Mouse (Mus musculus) kidney, adult 2 months (tissue): ENCODE measurements around the gene Entpd6. TPM values are rescaled to one million over a fixed set of nuclear protein-coding genes. Genes with fewer than 3 reads are reported as not detected.

Experiments
- DNase-seq: peaks from one replicate; pipeline ENCODE4 v3.0.0; 2021
- H3K27ac ChIP-seq: fragments of 200-500 bp; 2 replicates; pipeline ENCODE4 v1.5.1; 2012; ENCODE audit warnings: low read depth, low read length, control low read depth, inconsistent platforms; ENCODE audit not compliant: insufficient read depth
- H3K27me3 ChIP-seq: fragments of 200-500 bp; replicated peaks from 2 replicates; pipeline ENCODE4 v1.6.1; 2012; ENCODE audit warnings: mild to moderate bottlenecking, moderate library complexity, low read length, inconsistent platforms; ENCODE audit not compliant: control insufficient read depth, insufficient read depth
- H3K36me3 ChIP-seq: fragments of 200-500 bp; 2 replicates; pipeline ENCODE4 v1.6.1; 2012; ENCODE audit warnings: mild to moderate bottlenecking, moderate library complexity, low read length, inconsistent platforms; ENCODE audit not compliant: control insufficient read depth, insufficient read depth
- H3K4me1 ChIP-seq: fragments of 200-500 bp; 2 replicates; pipeline ENCODE4 v1.6.1; 2011; ENCODE audit warnings: low read length; ENCODE audit not compliant: control insufficient read depth, insufficient read depth
- H3K4me3 ChIP-seq: fragments of 200-500 bp; 2 replicates; pipeline ENCODE4 v1.5.1; 2011; ENCODE audit warnings: mild to moderate bottlenecking, low read depth, low read length, control low read depth; ENCODE audit not compliant: insufficient read depth
- CTCF ChIP-seq: fragments of 200-500 bp; conservative IDR thresholded peaks from 2 replicates; pipeline ENCODE4 v1.5.1; 2011; ENCODE audit warnings: low read depth, mild to moderate bottlenecking, control low read depth, low read length, moderate library complexity, mixed read lengths; ENCODE audit not compliant: insufficient read depth, insufficient read length
- POLR2A ChIP-seq: fragments of 200-500 bp; IDR thresholded peaks from one replicate; pipeline ENCODE4 v1.6.1; 2011; ENCODE audit warnings: low read depth, low read length, control low read depth
- WGBS: fragments of 180-500 bp; shearing (Covaris S2); methylation state at CpG from one replicate; pipeline ENCODE4 v1.1.7; 2018; 5-methylcytosine and 5-hydroxymethylcytosine counted together
- polyA plus RNA-seq: library from polyadenylated mRNA; depleted of rRNA; stranded (reverse); fragments of >200 nt; gene quantifications from 2 replicates; pipeline ENCODE4 v1.2.3, GENCODE M21; 2012

The Entpd6 gene
- polyA plus RNA-seq, 1 experiment = 22.0 TPM

DNA sequence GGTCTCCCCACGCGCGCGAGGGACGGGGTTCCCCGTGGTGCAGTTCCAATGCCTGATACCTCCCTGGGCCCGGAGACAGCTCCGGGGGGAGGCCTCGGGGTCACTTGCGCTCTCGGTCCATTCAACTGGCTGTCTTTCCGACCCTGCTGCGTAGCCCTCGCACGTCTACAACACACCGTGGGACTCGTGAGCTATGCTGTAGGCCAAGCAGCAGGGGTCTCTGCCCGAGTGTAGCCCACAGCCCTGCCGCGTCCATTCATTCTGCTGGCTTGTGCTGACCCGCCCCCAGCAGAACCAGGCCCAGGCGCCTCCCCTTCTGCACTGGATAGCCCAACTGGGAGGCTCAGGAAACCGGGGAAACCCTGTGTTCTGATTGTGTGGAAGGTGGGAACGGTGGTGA is 441 bp downstream of the Entpd6 start:
- H3K36me3 ChIP-seq = no peaks in the 10 kb centered on the region
- no peaks in the 10 kb centered on the region for H3K27me3 ChIP-seq
- no peaks in the 10 kb centered on the region; the same call in 1 of the 2 replicates for H3K4me1 ChIP-seq
- no peak for TF ChIP-seq POLR2A
- TF ChIP-seq CTCF = no peak
- DNase-seq = peak; percentile 30
- H3K4me3 ChIP-seq = peak overlapping the region; percentile 64
- peak overlapping the region; percentile 14 for H3K27ac ChIP-seq
- WGBS = under 1% methylated on average over 24 of the region's 24 CpGs

DNA sequence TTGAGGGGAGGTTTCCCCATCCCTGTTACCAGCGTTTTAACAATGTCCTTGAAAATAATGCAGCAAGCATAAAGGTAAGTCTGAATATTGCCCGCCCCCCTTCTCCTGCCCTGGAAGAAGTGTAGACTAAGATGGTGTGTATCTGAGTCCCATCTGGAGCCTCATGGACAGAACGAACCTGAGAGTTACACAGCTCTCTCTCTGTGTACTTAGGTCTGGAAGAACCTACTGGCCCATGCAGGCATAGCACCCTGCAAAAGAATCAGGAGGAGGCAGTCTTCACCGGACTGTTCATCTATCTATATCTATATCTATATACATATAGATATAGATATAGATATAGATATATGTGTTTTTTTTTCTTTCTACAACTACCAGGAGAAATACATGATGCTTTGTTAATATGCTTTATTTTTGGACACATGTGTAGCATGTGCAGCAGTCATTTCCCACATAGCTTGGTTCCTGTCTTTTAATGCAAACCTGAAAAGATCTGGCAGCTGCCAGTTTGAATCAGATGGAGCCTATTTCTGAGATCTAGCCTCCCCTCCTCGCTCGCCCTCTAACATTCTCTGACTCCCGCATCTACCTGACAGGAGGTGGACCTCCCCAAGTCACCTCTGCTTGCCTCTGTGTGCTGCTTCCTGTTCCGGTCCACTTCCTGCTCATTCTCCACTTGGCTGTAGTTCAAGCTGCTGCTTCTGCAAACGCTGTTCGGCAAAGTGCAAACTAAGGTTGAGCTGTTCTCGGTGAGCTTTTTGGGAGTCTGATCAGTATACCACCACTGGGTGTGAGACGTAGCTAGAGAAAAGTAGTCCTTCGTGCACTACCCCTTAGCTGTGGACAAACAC is 1.5 kb downstream of the Entpd6 start:
- no peaks in the 10 kb centered on the region for H3K27me3 ChIP-seq
- peak overlapping the region; percentile 0; the same call in 1 of the 2 replicates for H3K4me3 ChIP-seq
- no peaks in the 10 kb centered on the region for H3K36me3 ChIP-seq
- no peak overlapping the region for H3K27ac ChIP-seq
- DNase-seq = peak; percentile 71
- 24% methylated on average over 13 of the region's 13 CpGs for WGBS
- H3K4me1 ChIP-seq = no peaks in the 10 kb centered on the region; the same call in 1 of the 2 replicates
- TF ChIP-seq CTCF (peak; percentile 24; the same call in 1 of the 2 replicates), POLR2A (no peak)

DNA sequence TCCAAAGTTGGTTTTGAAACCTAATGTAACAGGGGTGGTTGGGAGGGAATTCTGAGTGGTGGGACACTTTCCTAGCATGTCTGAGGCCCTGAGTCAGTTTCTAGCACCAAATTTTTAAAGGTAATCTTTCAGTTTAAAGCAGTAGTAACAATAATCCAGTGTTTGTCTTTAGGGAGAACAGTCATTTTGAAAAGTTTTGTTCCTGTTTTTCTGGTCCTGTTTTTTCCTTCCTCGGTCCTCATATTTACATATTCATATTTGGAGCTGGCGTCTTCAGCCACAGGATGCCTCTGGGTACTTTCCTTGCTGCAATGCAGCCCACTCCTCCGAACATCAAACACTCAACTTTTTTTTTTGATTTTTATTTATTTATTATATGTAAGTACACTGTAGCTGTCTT is 6.2 kb downstream of the Entpd6 start:
- 93% methylated on average over 3 of the region's 3 CpGs for WGBS
- Histone ChIP-seq H3K36me3 (no peaks in the 10 kb centered on the region), H3K27me3 (no peaks in the 10 kb centered on the region), H3K4me1 (no peaks in the 10 kb centered on the region; the same call in 1 of the 2 replicates), H3K4me3 (no peak overlapping the region), H3K27ac (no peak overlapping the region)
- TF ChIP-seq CTCF = no peak
- no peak for TF ChIP-seq POLR2A
- DNase-seq = no peak

DNA sequence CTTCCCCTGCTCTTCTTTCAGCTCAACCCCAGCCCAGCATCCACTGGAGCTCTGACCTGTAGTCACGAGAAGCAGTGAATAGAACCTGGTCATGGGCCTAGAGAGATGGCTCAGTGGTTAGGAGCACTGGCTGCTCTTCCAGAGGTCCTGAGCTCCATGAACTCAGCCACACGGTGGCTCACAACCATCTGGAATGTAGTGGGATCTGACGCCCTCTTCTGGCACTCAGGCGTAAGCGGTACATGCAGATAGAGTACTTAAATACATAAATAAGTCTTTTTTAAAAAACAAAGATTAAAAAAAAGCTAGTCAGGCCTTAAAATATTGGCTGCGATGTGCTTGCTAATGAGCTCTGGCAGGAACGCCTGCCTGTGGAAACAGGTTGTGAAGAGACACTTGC is 12.6 kb downstream of the Entpd6 start:
- 87% methylated on average over 7 of the region's 7 CpGs for whole genome bisulfite sequencing
- no peak overlapping the region for H3K4me3 ChIP-seq
- no peak overlapping the region for H3K27ac ChIP-seq
- DNase-seq = no peak
- no peaks in the 10 kb centered on the region for H3K27me3 ChIP-seq
- TF ChIP-seq CTCF (0 out of 2 replicates have a peak, but pooled peaks have one; percentile 7), POLR2A (no peak)
- H3K36me3 ChIP-seq = no peaks in the 10 kb centered on the region
- no peaks in the 10 kb centered on the region for H3K4me1 ChIP-seq

DNA sequence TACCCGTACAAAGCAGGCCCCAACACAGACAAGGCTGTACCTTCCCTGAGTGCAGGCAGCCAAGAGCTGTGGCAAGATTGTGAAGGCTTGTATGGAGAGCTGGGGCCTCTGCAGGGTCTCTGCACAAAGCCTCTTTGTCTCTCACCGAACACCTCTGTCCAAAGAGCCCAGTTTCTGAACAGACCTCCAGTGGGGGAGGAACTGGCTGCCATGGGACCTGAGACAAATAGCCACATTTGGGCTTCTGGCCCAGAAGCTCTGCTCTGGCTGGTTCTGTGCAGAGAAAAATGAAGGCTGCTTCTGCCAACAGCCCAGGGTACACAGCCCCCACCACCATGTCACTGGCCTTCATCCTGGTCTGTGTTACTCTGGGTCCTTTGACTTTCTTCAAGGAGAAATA is 16.8 kb downstream of the Entpd6 start:
- no peak for TF ChIP-seq POLR2A
- no peak for TF ChIP-seq CTCF
- Histone ChIP-seq H3K36me3 (no peaks in the 10 kb centered on the region), H3K4me3 (no peak overlapping the region), H3K27me3 (no peaks in the 10 kb centered on the region), H3K4me1 (peaks cover 9% of the 10 kb centered on the region), H3K27ac (peak overlapping the region; percentile 40; the same call in 1 of the 2 replicates)
- WGBS = 75% methylated on average over 2 of the region's 2 CpGs
- no peak for DNase-seq

DNA sequence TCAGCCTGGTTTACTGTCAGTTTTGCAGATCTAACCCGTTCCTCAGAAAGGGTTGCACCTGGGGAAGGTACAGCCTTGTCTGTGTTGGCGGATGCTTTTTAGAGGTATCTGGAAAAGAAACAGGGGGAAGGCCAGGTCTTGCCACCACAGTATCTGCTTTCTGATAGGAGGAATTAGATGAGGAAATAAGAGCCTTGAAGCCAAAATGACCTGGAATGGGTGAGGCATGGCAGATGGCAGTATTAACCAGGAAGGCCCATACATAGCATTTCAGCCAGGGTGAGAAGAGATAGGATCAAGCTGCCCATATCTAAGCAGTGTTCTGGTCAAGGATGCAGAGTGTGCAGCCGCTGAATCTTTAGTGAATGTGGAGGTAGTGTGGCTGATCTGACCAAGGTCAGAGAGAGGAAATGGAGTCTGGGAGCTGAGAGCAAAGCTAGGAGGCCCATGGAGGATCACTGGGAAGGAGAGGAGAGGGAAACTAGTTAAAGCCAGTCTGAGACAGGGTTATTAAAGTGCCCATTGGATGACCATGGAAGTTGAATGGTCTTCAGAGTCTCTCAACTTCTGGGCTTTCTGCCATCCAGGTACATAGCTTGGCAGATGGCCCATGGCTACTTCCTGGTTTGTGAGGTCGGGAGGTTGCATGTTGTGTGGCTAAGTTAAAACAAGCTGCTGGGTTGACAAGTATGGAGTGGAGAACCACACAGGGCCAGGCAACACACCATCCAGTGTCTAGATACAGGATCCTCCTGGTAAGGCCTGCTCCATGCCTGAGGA is 17.4 kb downstream of the Entpd6 start:
- TF ChIP-seq POLR2A (no peak), CTCF (no peak)
- Histone ChIP-seq H3K27me3 (no peaks in the 10 kb centered on the region), H3K4me1 (peaks cover 13% of the 10 kb centered on the region), H3K36me3 (no peaks in the 10 kb centered on the region), H3K4me3 (no peak overlapping the region), H3K27ac (peak overlapping the region; percentile 66)
- 58% methylated on average over 4 of the region's 4 CpGs for WGBS
- peak; percentile 86 for DNase-seq

DNA sequence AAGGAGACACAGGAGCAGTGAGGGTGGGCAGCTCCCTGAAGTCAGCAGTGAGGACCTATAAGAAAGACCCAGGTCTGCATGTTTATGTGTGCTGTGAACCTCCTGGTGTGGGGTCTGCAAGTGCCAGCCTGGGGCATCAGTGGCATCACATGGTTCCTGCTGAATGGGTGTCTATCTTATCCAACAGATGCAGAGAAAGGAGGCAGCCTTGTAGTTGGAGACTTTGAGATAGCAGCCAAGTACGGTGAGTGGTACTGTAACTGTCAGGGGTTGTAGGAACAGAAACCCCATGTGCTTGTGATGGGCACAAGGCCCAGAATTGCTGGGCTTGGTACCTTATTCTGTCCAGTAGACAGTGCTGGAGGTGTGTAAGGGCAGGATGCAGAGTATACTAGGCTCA is 19.8 kb downstream of the Entpd6 start:
- no peaks in the 10 kb centered on the region for H3K27me3 ChIP-seq
- H3K27ac ChIP-seq = no peak overlapping the region
- peaks cover 13% of the 10 kb centered on the region for H3K4me1 ChIP-seq
- WGBS = 100% methylated on average over 1 of the region's 1 CpGs
- H3K36me3 ChIP-seq = no peaks in the 10 kb centered on the region
- no peak overlapping the region for H3K4me3 ChIP-seq
- TF ChIP-seq CTCF = no peak
- no peak for TF ChIP-seq POLR2A
- DNase-seq = no peak
